Mouse (Mus musculus) heart, embryonic 15.5 days (tissue): ENCODE measurements around the gene Trak1. TPM values are rescaled to one million over a fixed set of nuclear protein-coding genes. Genes with fewer than 3 reads are reported as not detected.
A peak's percentile ranks its signal among the peaks of the same experiment; 100 is the strongest.

Source experiments
- ATAC-seq: fragments of 200-750 bp; cut with Nextera tagmentation; replicated peaks from 2 replicates; pipeline ENCODE4 v1.8.0; 2017; ENCODE audit warnings: low read depth, moderate TSS enrichment; ENCODE audit not compliant: insufficient number of reproducible peaks, insufficient read depth, low FRiP score
- H3K27ac ChIP-seq: fragments of 300-500 bp; sonication (generic); 2 replicates; pipeline ENCODE4 v1.5.1; 2015; ENCODE audit warnings: mild to moderate bottlenecking, inconsistent platforms
- H3K27me3 ChIP-seq: fragments of 300-500 bp; sonication (generic); 2 replicates; pipeline ENCODE4 v1.6.1; 2015; ENCODE audit warnings: inconsistent platforms
- H3K36me3 ChIP-seq: fragments of 300-500 bp; sonication (generic); 2 replicates; pipeline ENCODE4 v1.6.1; 2015; ENCODE audit warnings: mild to moderate bottlenecking, inconsistent platforms
- H3K4me1 ChIP-seq: fragments of 300-500 bp; sonication (generic); replicated peaks from 2 replicates; pipeline ENCODE4 v1.6.1; 2015; ENCODE audit warnings: inconsistent platforms
- H3K4me2 ChIP-seq: fragments of 300-500 bp; sonication (generic); 2 replicates; pipeline ENCODE4 v1.6.1; 2015; ENCODE audit warnings: inconsistent platforms, mild to moderate bottlenecking, moderate library complexity
- H3K4me3 ChIP-seq: fragments of 300-500 bp; sonication (generic); 2 replicates; pipeline ENCODE4 v1.5.1; 2015; ENCODE audit warnings: mild to moderate bottlenecking, inconsistent platforms
- H3K9ac ChIP-seq: fragments of 300-500 bp; sonication (generic); 2 replicates; pipeline ENCODE4 v1.6.1; 2015; ENCODE audit warnings: mild to moderate bottlenecking, inconsistent platforms
- H3K9me3 ChIP-seq: fragments of 300-500 bp; sonication (generic); replicated peaks from 2 replicates; pipeline ENCODE4 v1.6.1; 2016; ENCODE audit warnings: inconsistent platforms
- WGBS: fragments of 180-500 bp; shearing (Covaris S2); methylation state at CpG from one replicate; pipeline ENCODE4 v1.1.7; 2015; ENCODE audit warnings: mixed read lengths; 5-methylcytosine and 5-hydroxymethylcytosine counted together
- polyA plus RNA-seq: library from polyadenylated mRNA; unstranded; fragments of >200 nt; fragmentation: Nextera tagmentation; extraction: Ambion mirVana; gene quantifications from 2 replicates; pipeline ENCODE4 v1.2.1, GENCODE M21; 2015

The Trak1 gene
- polyA plus RNA-seq, 1 experiment from 2014 or later, result 37.0 TPM

DNA sequence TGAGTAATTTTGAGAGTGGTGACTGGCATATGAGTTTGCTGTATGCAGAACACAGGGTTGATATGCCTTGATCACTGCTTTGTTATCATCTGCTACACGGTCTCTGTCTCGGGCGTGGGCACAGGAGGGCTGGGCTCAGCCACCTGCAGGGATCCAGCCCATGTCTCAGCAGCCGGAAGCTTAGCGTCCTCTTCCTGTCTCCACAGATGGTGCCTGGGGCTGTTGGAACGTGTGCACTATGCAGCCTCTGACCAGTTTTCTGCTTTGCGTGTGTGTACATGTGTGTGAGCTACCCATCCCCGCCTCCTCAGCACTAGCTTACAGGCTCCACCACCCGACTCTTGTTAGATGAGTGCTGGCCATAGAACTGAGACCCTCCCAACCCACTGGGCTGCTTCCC is 63.7 kb downstream of the Trak1 start:
- Histone ChIP-seq H3K27me3 (no peaks in the 10 kb centered on the region), H3K9me3 (no peaks in the 10 kb centered on the region), H3K9ac (no peak overlapping the region), H3K4me3 (no peak overlapping the region), H3K36me3 (peaks cover 11% of the 10 kb centered on the region), H3K4me1 (peaks cover 51% of the 10 kb centered on the region), H3K4me2 (peak overlapping the region; percentile 50), H3K27ac (peak overlapping the region; percentile 89)
- WGBS, result 56% methylated on average over 9 of the region's 9 CpGs
- no peak for ATAC-seq

DNA sequence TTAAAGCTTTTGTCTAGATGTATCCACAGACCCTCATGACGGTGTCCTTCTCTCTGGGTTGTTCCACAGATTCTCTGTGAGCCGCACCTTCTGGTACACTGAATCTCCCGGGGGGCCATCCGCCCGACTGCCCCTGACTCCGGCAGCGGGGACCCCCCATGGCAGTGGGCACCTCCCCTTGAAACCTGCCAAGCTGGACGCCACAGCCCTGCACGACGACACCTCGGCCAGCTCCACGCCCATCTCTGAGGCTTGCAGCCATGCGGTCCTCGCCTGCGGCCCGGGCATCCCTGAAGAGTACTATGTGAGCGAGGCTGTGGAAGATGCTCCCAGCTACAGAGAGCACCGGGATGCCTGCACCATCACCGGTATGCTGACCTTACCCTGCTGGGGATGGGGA is 66.6 kb downstream of the Trak1 start:
- Histone ChIP-seq H3K4me3 (no peak overlapping the region), H3K9ac (no peak overlapping the region), H3K36me3 (peaks cover 13% of the 10 kb centered on the region), H3K27me3 (no peaks in the 10 kb centered on the region), H3K4me1 (peaks cover 43% of the 10 kb centered on the region), H3K9me3 (no peaks in the 10 kb centered on the region), H3K27ac (no peak overlapping the region), H3K4me2 (no peak overlapping the region)
- no peak for ATAC-seq
- WGBS, result 83% methylated on average over 19 of the region's 19 CpGs

DNA sequence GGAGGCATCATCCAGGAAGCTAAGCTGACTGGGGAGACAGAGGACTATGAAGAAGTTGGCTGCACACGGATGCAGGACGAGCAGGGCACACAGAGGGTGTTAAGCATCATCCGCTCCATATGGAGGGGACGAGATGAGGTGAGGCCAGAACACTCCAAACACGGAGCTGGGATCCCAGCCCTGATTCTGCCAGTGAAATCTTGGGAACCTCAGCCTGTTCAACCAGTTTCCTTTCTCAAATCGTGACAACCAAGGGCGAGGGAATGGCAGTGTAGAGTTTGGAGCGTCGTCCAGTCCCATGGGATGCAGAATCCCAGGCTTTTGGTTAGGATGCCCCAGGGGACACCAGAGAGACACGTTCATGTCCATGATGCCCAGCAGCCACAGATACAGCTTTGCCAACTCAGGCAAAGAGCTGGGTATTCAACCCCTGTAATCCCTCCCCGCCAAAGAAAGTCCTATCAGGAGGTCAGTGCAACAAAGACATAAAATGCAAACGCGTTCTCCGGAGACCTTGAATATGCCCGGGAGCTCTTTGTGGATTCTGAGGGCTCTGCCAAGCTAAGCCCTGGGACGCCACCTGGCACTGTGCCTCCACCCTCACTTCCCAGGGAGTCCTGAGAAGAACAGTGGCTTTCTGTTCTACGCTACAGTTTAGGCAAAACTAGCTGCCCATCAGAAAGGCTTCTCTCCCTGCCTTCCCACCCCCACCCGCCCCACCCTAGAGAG is 69.0 kb downstream of the Trak1 start:
- Histone ChIP-seq H3K27ac (peak overlapping the region; percentile 43), H3K9me3 (no peaks in the 10 kb centered on the region), H3K4me1 (peaks cover 39% of the 10 kb centered on the region), H3K4me2 (no peak overlapping the region), H3K4me3 (no peak overlapping the region), H3K9ac (no peak overlapping the region), H3K27me3 (no peaks in the 10 kb centered on the region), H3K36me3 (peaks cover 13% of the 10 kb centered on the region)
- no peak for ATAC-seq
- 72% methylated on average over 18 of the region's 18 CpGs for WGBS

DNA sequence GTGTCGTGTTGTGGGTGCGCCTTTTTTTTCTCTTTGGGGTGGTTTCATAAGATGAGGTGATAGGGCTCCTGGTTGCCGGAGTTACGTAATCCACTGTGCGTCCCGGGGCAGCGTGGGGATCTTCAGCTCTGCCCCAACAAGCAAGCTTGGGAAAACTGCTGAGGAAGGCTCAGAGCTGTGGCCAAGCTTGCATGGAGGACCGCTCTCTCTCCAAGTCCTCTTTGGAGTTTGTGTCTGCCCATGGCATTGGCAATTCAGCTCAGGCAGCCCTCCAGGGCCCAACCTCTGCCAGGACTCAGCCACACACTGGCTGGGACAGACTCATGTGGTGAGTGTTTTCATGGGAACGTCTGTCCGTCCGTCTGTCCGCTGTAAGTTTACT is 69.6 kb downstream of the Trak1 start:
- 75% methylated on average over 12 of the region's 12 CpGs for WGBS
- no peak overlapping the region for H3K4me3 ChIP-seq
- no peak overlapping the region for H3K9ac ChIP-seq
- H3K27ac ChIP-seq, result peak overlapping the region; percentile 43; the same call in 1 of the 2 replicates
- peaks cover 41% of the 10 kb centered on the region for H3K4me1 ChIP-seq
- H3K36me3 ChIP-seq, result peaks cover 13% of the 10 kb centered on the region
- no peaks in the 10 kb centered on the region for H3K9me3 ChIP-seq
- H3K27me3 ChIP-seq, result no peaks in the 10 kb centered on the region
- no peak for ATAC-seq
- H3K4me2 ChIP-seq, result no peak overlapping the region

DNA sequence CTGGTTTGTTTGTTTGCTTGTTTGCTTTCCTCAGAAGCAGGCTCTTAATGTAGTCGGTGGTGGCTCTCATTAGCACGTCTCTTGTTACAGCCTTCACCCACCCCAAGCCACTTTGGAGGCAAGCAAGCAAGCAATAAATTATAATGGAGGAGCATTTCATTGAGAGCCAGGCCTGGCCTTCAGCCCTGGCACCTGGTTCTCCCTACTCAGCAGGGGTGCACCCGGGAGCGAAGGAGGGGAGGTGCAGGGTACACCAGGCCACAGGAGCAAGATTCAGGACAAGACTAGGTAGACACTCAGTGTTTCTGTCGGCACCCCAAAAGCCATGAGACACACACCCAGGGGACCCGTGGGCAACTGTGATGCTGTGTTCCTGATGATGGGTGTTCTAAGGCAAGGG is 72.3 kb downstream of the Trak1 start:
- Histone ChIP-seq H3K27me3 (no peaks in the 10 kb centered on the region), H3K36me3 (peaks cover 6% of the 10 kb centered on the region; the same call in 1 of the 2 replicates), H3K4me3 (no peak overlapping the region), H3K4me2 (no peak overlapping the region), H3K27ac (no peak overlapping the region), H3K9ac (no peak overlapping the region), H3K4me1 (peaks cover 66% of the 10 kb centered on the region), H3K9me3 (no peaks in the 10 kb centered on the region)
- ATAC-seq, result no peak
- WGBS, result 83% methylated on average over 6 of the region's 6 CpGs

DNA sequence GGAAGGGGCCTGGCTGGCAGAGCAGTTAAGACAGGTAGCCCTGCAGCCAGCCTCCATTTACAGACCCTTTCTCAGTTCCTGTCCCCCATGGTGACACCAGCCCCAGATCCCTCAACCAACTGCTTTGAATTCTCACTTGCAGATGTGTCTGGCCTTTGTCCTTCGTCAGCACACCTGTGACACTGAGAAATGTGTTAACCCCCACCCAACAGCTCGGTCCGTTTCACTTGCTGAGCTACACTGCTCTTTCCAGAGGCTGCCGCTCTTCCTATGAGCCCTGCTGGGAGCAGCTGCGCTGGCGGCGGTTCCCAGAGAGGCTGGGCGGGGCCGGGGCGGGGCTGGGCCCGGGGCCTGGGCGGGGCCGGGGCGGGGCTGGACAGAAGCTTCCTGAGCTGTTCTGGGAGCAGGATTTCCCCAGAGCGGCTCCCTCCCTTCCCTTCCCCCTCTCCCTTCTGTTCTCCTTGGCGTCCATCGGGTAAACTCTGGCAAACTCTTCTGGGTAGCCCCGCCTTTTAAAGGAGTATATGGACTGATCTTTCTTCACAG is 74.1 kb downstream of the Trak1 start:
- H3K36me3 ChIP-seq, result 0 out of 2 replicates have a peak, but pooled peaks cover 2% of the 10 kb centered on the region
- H3K9ac ChIP-seq, result peak overlapping the region; percentile 56
- H3K4me3 ChIP-seq, result peak overlapping the region; percentile 33
- peak; percentile 93 for ATAC-seq
- H3K9me3 ChIP-seq, result no peaks in the 10 kb centered on the region
- 0% methylated on average over 18 of the region's 18 CpGs for WGBS
- peak overlapping the region; percentile 88 for H3K27ac ChIP-seq
- H3K4me2 ChIP-seq, result peak overlapping the region; percentile 59
- no peaks in the 10 kb centered on the region for H3K27me3 ChIP-seq
- peaks cover 66% of the 10 kb centered on the region for H3K4me1 ChIP-seq

DNA sequence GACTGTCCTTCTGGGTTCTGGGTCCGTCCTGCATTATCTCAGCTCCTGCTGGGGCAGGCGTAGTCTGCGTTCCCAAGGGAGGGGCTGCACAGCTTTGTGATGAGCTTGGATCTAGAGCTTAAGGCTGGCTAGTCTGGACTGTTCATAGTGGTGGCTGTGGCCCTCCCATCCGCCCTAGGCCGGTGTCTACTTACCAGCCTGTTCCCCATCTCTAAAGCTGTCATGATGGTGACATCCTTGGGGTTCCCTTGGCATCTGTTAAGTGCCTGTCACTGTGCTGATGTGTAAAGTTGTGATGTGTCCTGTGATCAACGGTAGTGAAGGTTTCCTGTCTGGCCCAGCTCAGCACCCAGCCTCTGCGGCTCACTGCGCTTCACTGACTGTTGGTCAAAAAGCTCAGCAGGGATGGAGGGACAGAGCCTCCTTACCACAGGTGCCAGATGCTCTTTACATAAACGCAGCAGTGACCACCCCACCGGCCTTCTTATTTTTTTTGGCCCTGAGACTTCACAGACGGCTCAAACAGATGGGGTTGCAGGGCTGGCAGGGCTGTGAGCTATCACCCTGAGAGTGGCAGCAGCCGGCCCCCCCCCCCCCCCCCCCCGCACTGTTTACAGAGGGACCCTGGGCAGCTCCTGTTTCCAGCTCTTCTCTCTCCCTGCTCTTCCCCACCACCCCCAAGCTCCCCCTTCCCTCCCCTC is 74.8 kb downstream of the Trak1 start:
- peaks cover 60% of the 10 kb centered on the region for H3K4me1 ChIP-seq
- H3K9me3 ChIP-seq, result no peaks in the 10 kb centered on the region
- peak overlapping the region; percentile 33 for H3K4me3 ChIP-seq
- 0 out of 2 replicates have a peak, but pooled peaks cover 2% of the 10 kb centered on the region for H3K36me3 ChIP-seq
- peak overlapping the region; percentile 59 for H3K4me2 ChIP-seq
- peak overlapping the region; percentile 88 for H3K27ac ChIP-seq
- H3K27me3 ChIP-seq, result no peaks in the 10 kb centered on the region
- 13% methylated on average over 11 of the region's 13 CpGs for WGBS
- peak overlapping the region; percentile 36 for H3K9ac ChIP-seq
- peak; percentile 70 for ATAC-seq

DNA sequence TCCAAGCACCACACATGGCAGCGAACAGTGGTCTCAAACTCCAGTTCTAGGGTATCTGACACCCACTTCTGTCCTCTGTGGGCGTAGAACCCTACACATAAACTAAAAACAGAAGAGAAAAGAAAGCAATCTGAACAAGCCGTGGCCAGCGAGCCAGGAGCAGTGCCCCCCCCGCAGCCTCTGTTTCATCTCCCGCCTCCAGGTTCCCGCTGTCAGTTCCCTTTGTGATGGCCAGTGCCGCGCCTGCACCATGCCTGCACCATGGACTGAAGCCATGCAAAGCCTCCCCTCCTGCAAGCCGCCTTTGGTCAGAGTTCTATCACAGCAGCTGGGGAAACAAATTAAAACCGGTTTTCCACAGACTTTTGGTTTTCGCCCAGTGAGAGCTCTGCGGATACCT is 75.8 kb downstream of the Trak1 start:
- H3K4me1 ChIP-seq, result peaks cover 54% of the 10 kb centered on the region
- 0 out of 2 replicates have a peak overlapping the region, but pooled peaks have one; percentile 14 for H3K27ac ChIP-seq
- no peak overlapping the region for H3K9ac ChIP-seq
- 60% methylated on average over 13 of the region's 13 CpGs for WGBS
- no peaks in the 10 kb centered on the region for H3K9me3 ChIP-seq
- H3K36me3 ChIP-seq, result 0 out of 2 replicates have a peak, but pooled peaks cover 2% of the 10 kb centered on the region
- no peak overlapping the region for H3K4me3 ChIP-seq
- no peak for ATAC-seq
- H3K27me3 ChIP-seq, result no peaks in the 10 kb centered on the region
- H3K4me2 ChIP-seq, result no peak overlapping the region

DNA sequence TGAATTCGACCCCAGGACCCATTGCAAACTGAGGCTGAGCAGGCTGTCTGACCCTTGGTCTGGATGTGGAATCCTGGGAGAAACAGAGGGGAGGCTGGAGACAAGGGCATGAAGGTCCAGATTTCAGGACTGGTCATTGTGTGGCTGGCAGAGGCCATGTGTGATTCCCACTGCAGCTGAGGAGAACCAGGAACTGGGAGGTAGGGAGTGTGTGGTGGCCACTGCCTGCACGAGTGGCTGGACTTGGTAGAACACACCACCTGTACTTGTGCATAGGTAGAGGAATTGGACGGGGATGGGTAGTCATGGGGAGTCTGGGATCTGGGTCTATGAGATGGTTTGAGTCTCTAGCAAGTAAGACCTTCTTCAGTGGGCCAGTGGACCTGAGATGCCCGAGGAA is 76.2 kb downstream of the Trak1 start:
- Histone ChIP-seq H3K9me3 (no peaks in the 10 kb centered on the region), H3K9ac (no peak overlapping the region), H3K4me3 (no peak overlapping the region), H3K36me3 (no peaks in the 10 kb centered on the region), H3K4me1 (peaks cover 51% of the 10 kb centered on the region), H3K27ac (no peak overlapping the region), H3K27me3 (no peaks in the 10 kb centered on the region), H3K4me2 (no peak overlapping the region)
- no peak for ATAC-seq
- 76% methylated on average over 4 of the region's 4 CpGs for WGBS

DNA sequence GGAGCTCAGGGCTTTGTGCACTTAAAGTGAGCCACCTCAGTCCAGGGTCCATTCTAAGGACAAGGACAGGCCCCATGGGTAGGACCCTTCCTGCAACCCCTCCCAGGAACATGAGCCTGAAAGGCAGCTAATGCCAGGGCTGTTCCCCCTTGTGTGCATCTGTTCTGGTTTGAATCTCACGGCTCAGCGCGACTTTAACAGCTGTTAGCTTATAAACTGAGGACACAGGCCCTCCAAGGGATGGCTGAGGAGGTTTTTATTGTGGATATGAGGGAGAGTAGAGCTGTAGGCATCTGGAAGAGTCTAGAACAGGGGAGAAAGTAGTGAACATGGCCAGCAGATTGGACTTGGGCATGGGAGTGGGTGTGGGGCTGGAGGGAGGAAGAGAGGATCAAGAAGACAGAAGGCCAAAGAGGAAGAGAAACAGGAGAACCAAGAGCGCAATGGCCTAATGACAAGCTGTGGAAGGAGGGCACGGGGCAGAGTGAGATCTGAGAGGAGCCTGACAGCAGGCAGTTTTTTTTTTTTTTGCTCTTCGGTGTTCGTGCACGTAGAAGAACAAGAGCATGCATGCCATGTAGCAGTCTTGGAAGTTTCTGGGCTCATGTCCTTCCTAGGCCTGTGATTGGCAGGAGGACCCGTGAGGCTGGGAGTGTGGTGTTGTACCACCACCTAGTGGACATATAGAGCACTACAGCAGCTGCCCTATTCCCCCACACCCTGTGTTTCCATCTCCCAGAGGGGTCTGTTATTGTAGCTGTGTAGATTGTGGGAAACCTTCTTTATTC is 77.0 kb downstream of the Trak1 start:
- no peaks in the 10 kb centered on the region for H3K27me3 ChIP-seq
- peaks cover 51% of the 10 kb centered on the region for H3K4me1 ChIP-seq
- ATAC-seq, result no peak
- H3K9ac ChIP-seq, result no peak overlapping the region; the same call in 1 of the 2 replicates
- H3K36me3 ChIP-seq, result no peaks in the 10 kb centered on the region
- no peaks in the 10 kb centered on the region for H3K9me3 ChIP-seq
- H3K4me2 ChIP-seq, result no peak overlapping the region
- H3K27ac ChIP-seq, result peak overlapping the region; percentile 20
- no peak overlapping the region for H3K4me3 ChIP-seq
- 35% methylated on average over 9 of the region's 9 CpGs for WGBS

DNA sequence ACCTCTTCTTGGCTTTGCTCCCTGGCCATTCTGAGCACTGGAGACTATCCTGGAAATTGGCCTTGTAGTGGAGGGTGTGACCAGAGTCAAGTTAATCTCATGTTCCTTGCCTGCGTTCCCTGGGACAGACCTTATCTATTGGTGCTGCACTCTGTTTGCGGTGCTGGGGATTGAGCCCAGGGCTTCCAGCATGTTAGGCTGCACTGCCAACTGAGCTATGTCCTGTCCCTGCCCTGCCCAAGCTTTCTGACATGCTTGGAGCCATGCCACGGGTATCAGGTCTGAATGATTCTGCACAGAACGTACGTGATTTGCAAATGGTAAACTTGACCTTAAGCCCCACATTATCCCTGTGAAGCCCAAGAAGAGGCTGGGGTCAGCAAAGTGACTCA is 77.6 kb downstream of the Trak1 start:
- H3K27ac ChIP-seq, result no peak overlapping the region
- no peak for ATAC-seq
- WGBS, result 78% methylated on average over 5 of the region's 5 CpGs
- H3K4me2 ChIP-seq, result no peak overlapping the region
- H3K9me3 ChIP-seq, result no peaks in the 10 kb centered on the region
- no peak overlapping the region for H3K9ac ChIP-seq
- no peaks in the 10 kb centered on the region for H3K27me3 ChIP-seq
- H3K4me1 ChIP-seq, result peaks cover 47% of the 10 kb centered on the region
- no peaks in the 10 kb centered on the region for H3K36me3 ChIP-seq
- no peak overlapping the region for H3K4me3 ChIP-seq
